Mouse (Mus musculus) heart, embryonic 14.5 days (tissue): ENCODE measurements around the gene Itpk1. TPM values are rescaled to one million over a fixed set of nuclear protein-coding genes. Genes with fewer than 3 reads are reported as not detected.

Experiments used
- ATAC-seq: fragments of 200-750 bp; cut with Nextera tagmentation; 2 replicates; pipeline ENCODE4 v1.8.0; 2017; ENCODE audit warnings: low read depth, moderate TSS enrichment; ENCODE audit not compliant: insufficient number of reproducible peaks, insufficient read depth, low FRiP score
- H3K27ac ChIP-seq, 2 experiments: fragments of 200-500 bp in 1 of 2; fragments of 300-500 bp in 1 of 2; sonication (generic) in 1 of 2; replicated peaks in 1 of 2; 2 replicates each; pipeline ENCODE4 v1.5.1; 2012 to 2014; ENCODE audit warnings: low read depth in 2 of 2, low read length in 2 of 2, control low read depth in 1 of 2, mild to moderate bottlenecking in 1 of 2, mixed read lengths in 1 of 2; ENCODE audit not compliant: control insufficient read depth in 1 of 2, insufficient read depth in 1 of 2
- H3K27me3 ChIP-seq: fragments of 300-500 bp; sonication (generic); 2 replicates; pipeline ENCODE4 v1.6.1; 2014; ENCODE audit warnings: mild to moderate bottlenecking, low read length, control low read depth; ENCODE audit not compliant: control insufficient read depth, insufficient read depth
- H3K36me3 ChIP-seq: fragments of 300-500 bp; sonication (generic); 2 replicates; pipeline ENCODE4 v1.6.1; 2014; ENCODE audit warnings: mild to moderate bottlenecking, control low read depth, low read length, mixed read lengths; ENCODE audit not compliant: control insufficient read depth, insufficient read depth
- H3K4me1 ChIP-seq, 2 experiments: fragments of 200-500 bp in 1 of 2; fragments of 300-500 bp in 1 of 2; sonication (generic) in 1 of 2; 2 replicates each; pipeline ENCODE4 v1.6.1; 2012 to 2014; ENCODE audit warnings: low read length in 2 of 2, control low read depth in 1 of 2, mixed read lengths in 1 of 2; ENCODE audit not compliant: control insufficient read depth in 2 of 2, insufficient read depth in 2 of 2
- H3K4me2 ChIP-seq: fragments of 300-500 bp; sonication (generic); 2 replicates; pipeline ENCODE4 v1.6.1; 2014; ENCODE audit warnings: mild to moderate bottlenecking, low read length
- H3K4me3 ChIP-seq, 2 experiments: fragments of 200-500 bp in 1 of 2; fragments of 300-500 bp in 1 of 2; sonication (generic) in 1 of 2; 2 replicates each; pipeline ENCODE4 v1.5.1; 2012 to 2014; ENCODE audit warnings: low read length in 2 of 2, mild to moderate bottlenecking in 2 of 2, control low read depth in 1 of 2, low read depth in 1 of 2, moderate library complexity in 1 of 2; ENCODE audit not compliant: control insufficient read depth in 1 of 2, insufficient read depth in 1 of 2
- H3K9ac ChIP-seq: fragments of 300-500 bp; sonication (generic); 2 replicates; pipeline ENCODE4 v1.6.1; 2014; ENCODE audit warnings: mild to moderate bottlenecking, low read length
- H3K9me3 ChIP-seq: fragments of 300-500 bp; sonication (generic); 2 replicates; pipeline ENCODE4 v1.6.1; 2016; ENCODE audit warnings: low read length, control low read depth; ENCODE audit not compliant: control insufficient read depth
- WGBS: fragments of 180-500 bp; shearing (Covaris S2); extraction: QIAGEN DNeasy Blood & Tissue Kit; methylation state at CpG from one replicate; pipeline ENCODE4 v1.1.7; 2014; 5-methylcytosine and 5-hydroxymethylcytosine counted together
- polyA plus RNA-seq: library from polyadenylated mRNA; unstranded; fragments of >200 nt; fragmentation: Nextera tagmentation; extraction: Ambion mirVana; gene quantifications from 2 replicates; pipeline ENCODE4 v1.2.1, GENCODE M21; 2014

Itpk1 gene
- polyA plus RNA-seq, 1 experiment from 2014 or later: 4.2 TPM

- no peaks in the 10 kb centered on the region for H3K36me3 ChIP-seq
- WGBS: 88% methylated on average over 5 of the region's 5 CpGs
- no peak overlapping the region for H3K4me2 ChIP-seq
- ATAC-seq: no peak
- H3K9me3 ChIP-seq: no peaks in the 10 kb centered on the region
- H3K27me3 ChIP-seq: peaks cover 7% of the 10 kb centered on the region; the same call in 1 of the 2 replicates
- H3K9ac ChIP-seq: no peak overlapping the region
- no peak overlapping the region for H3K4me3 ChIP-seq
- H3K4me1 ChIP-seq: peaks cover 6 to 16% of the 10 kb centered on the region in 2 experiments; a peak in 2 of 4 replicates
- H3K27ac ChIP-seq: no peak overlapping the region
Observed at GRCm38 (mm10) chr12:102709896-102710295, 5.2 kb upstream of the Itpk1 start.

DNA sequence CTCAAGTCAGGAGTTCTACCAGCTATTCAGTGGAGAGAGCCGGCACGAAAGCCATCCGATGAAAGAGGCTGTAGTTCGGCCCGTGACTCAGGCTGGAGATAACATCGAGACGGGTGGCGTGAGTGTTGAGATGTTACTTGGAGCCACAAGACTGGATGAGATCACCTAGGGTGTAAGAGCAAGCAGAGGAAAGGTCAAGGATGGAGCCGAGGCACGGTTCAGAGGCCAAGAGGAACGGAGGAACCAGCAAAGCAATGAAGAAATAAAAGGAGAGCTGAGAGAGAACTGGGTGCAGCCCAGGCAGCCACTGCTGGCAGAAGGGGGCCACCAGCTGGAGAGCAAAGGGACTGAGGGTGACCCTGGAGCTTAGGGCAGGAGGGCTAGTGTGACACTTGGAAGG is 3.5 kb upstream of the Itpk1 start:
- WGBS: 16% methylated on average over 11 of the region's 11 CpGs
- H3K27ac ChIP-seq: 0 out of 4 replicates have a peak overlapping the region, but pooled peaks of 1 of the 2 experiments have one; percentile 3

DNA sequence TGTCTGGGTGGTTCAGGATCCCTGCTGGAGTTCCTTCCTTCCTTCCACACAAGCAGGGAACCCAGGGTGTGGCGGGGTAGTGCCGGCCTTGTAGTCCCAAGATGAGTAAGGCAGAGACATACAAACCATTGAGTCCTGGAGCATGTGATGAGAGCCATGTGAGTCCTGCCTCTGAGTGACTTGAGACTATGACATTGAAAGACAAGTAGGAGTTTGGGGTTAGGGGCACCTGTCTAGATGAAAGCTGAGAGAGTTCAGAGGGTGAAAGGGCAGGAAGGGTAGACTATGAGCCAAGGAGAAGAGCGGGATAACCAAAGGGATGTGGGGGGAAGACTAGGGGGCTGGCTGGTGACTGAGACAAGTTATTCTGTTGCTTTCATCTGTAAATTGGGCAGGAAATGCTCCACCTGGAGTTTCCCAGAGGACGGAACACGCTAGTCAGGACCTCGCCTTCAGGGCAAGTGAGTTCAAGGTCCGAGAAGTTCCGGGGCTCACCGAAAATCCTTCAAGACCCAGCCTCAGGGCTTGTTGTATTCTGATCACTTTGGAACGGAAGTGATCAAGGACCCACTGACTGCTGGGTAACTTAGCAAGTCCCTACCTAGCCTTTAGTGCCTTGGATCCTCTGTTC is 2.2 kb upstream of the Itpk1 start:
- WGBS: 92% methylated on average over 10 of the region's 10 CpGs
- H3K27ac ChIP-seq: no peak overlapping the region
- H3K36me3 ChIP-seq: no peaks in the 10 kb centered on the region
- H3K4me2 ChIP-seq: no peak overlapping the region
- H3K4me1 ChIP-seq: peaks cover 15 to 33% of the 10 kb centered on the region in 2 experiments; a peak in 3 of 4 replicates
- no peak for ATAC-seq
- H3K4me3 ChIP-seq: no peak overlapping the region
- no peaks in the 10 kb centered on the region for H3K9me3 ChIP-seq
- H3K27me3 ChIP-seq: peaks cover 7% of the 10 kb centered on the region; the same call in 1 of the 2 replicates
- H3K9ac ChIP-seq: no peak overlapping the region

More for the DNA sequence above, 3.5 kb upstream of the Itpk1 start:
- Histone ChIP-seq H3K27me3 (peaks cover 7% of the 10 kb centered on the region; the same call in 1 of the 2 replicates), H3K4me2 (peak overlapping the region; percentile 58), H3K9me3 (no peaks in the 10 kb centered on the region), H3K36me3 (no peaks in the 10 kb centered on the region), H3K4me3 (peak overlapping the region; percentile 7 to 34; a peak in 3 of 4 replicates), H3K9ac (peak overlapping the region; percentile 55; the same call in 1 of the 2 replicates), H3K4me1 (peaks cover 12 to 25% of the 10 kb centered on the region in 2 experiments; a peak in 3 of 4 replicates)
- ATAC-seq: no peak

GRCm38 (mm10) chr12:102705906-102706640 is 1.3 kb upstream of the Itpk1 start:
- WGBS: 66% methylated on average over 6 of the region's 6 CpGs
- Histone ChIP-seq H3K4me2 (peak overlapping the region; percentile 96), H3K4me3 (peak overlapping the region in 1 of 2 experiments; percentile 82; a peak in 1 of 4 replicates), H3K27me3 (peaks cover 7% of the 10 kb centered on the region; the same call in 1 of the 2 replicates), H3K9ac (peak overlapping the region; percentile 88; the same call in 1 of the 2 replicates), H3K36me3 (no peaks in the 10 kb centered on the region), H3K9me3 (no peaks in the 10 kb centered on the region), H3K27ac (no peak overlapping the region; a peak in 1 of 4 replicates), H3K4me1 (peaks cover 15 to 33% of the 10 kb centered on the region in 2 experiments; a peak in 3 of 4 replicates)
- ATAC-seq: no peak

DNA sequence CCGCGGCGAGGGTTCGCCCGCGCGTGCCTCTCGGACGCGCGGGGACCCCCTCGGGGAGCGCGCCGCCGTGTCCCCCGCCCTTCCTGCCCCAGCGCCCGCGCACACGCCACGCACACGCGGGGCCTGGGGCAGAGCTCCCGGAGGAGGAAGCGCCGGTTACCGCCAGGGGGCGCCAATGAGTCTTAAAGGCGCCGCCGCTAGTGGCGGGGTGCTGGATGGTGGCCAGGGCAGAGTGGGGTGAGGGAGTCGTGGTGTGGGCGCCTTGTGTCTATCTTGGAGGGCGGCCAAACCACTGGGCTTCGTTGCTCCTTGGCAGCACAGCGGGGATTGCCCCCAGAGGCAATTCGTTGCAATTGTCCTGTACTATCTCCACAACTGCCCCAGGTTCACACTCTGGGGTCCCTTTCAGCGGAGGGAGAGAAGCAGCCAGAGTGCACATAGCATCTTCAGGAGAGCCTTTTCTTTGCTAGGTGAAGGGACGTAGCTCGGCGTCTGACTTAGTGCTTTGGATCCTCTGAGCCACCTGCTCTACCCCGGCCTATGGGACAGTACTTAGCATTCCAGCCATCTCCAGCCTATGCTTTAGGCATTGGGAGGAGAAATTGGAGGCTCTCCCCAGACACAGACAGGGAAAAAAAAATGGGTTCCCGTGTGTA is 614 bp upstream of the Itpk1 start:
- Histone ChIP-seq H3K36me3 (no peaks in the 10 kb centered on the region), H3K4me1 (peaks cover 15 to 33% of the 10 kb centered on the region in 2 experiments; a peak in 3 of 4 replicates), H3K27ac (peak overlapping the region; percentile 49 to 81; a peak in 3 of 4 replicates), H3K9me3 (no peaks in the 10 kb centered on the region), H3K9ac (peak overlapping the region; percentile 88), H3K4me2 (peak overlapping the region; percentile 96), H3K27me3 (peaks cover 7% of the 10 kb centered on the region; the same call in 1 of the 2 replicates), H3K4me3 (peak overlapping the region; percentile 78 to 82)
- peak; percentile 77 for ATAC-seq
- 2% methylated on average over 44 of the region's 45 CpGs for WGBS

DNA sequence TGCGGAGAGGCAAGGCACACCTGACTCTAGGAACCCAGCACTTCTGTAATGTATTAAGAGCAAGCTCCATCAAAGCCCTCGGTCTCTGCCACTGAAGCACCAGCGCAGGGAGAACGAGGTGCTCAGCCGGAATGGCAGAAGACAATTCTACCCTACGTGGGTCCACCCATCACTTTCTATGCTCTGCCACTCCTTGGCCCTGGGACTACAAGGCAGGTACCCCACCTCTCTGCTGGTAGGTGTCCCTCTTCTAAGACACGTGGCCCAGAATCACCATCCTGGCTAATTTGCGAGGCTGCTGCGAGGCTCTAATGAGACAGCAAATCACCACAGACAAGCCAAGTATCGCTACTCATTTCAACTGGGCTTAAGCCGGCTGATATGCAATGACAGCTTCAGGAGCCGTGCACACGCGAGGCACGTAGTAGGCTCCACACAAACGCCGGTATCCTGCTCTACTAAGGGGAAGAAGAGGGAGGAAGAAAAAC is 765 bp downstream of the Itpk1 start:
- H3K9ac ChIP-seq: peak overlapping the region; percentile 88
- peaks cover 7% of the 10 kb centered on the region; the same call in 1 of the 2 replicates for H3K27me3 ChIP-seq
- H3K4me3 ChIP-seq: peak overlapping the region; percentile 72 to 82
- no peaks in the 10 kb centered on the region for H3K36me3 ChIP-seq
- peaks cover 15 to 33% of the 10 kb centered on the region in 2 experiments; a peak in 3 of 4 replicates for H3K4me1 ChIP-seq
- H3K27ac ChIP-seq: no peak overlapping the region
- peak overlapping the region; percentile 96 for H3K4me2 ChIP-seq
- no peaks in the 10 kb centered on the region for H3K9me3 ChIP-seq
- 15% methylated on average over 17 of the region's 17 CpGs for WGBS
- ATAC-seq: no peak

DNA sequence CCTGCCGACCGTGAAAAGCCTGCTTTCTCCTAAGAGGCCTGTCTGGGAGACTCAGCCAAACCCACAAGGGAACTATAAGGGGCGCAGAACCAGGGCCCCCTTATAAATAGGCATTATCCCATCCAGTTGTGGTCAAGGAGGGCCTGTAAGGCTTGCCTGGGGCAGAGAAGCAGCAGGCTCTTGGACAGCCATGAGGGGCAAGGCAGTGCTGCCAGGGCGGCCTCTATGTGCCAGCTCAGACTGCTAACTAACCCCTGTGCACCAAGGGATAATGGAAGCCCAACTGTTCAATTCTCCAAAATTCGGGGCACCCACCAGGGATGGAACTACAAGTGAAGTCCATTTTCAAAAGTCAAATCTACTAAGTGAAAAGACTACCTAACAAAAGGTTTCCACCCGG is 1.3 kb downstream of the Itpk1 start:
- H3K9me3 ChIP-seq: no peaks in the 10 kb centered on the region
- H3K27me3 ChIP-seq: peaks cover 7% of the 10 kb centered on the region; the same call in 1 of the 2 replicates
- peaks cover 15 to 36% of the 10 kb centered on the region in 2 experiments; a peak in 3 of 4 replicates for H3K4me1 ChIP-seq
- peak overlapping the region in 1 of 2 experiments; percentile 82; a peak in 1 of 4 replicates for H3K4me3 ChIP-seq
- 62% methylated on average over 6 of the region's 6 CpGs for WGBS
- ATAC-seq: no peak
- H3K4me2 ChIP-seq: peak overlapping the region; percentile 96
- no peak overlapping the region for H3K27ac ChIP-seq
- H3K36me3 ChIP-seq: no peaks in the 10 kb centered on the region
- no peak overlapping the region; the same call in 1 of the 2 replicates for H3K9ac ChIP-seq
